Mouse (Mus musculus) MN1 (cell line): ENCODE data around the gene Gm49355.
"Not testable (repeated sequence)": the region's sequence is repeated elsewhere in the genome, so short reads cannot be mapped to it uniquely, and the experiment has no call there.

Experiments
- DNase-seq: peaks from one replicate; pipeline ENCODE4 v3.0.0-alpha.2; 2016; ENCODE audit warnings: low spot score

Gm49355 gene

GRCm38 (mm10) chr14:12283641-12284040, at the start of gene Gm49355:
TSS of gene Gm49355 (plus strand) at chr14:12283976.
- no peak for DNase-seq

GRCm38 (mm10) chr14:12243726-12244125, 40.0 kb upstream of the Gm49355 start:
- DNase-seq: no peak

- no peak for DNase-seq
These were observed 7.7 kb upstream of the Gm49355 start for GRCm38 (mm10) chr14:12276031-12276430.

- DNase-seq: peak; percentile 80
These were observed 551 bp downstream of the Gm49355 start, which contains the start of gene 3830406C13Rik for GRCm38 (mm10) chr14:12284141-12284912. TSS of gene 3830406C13Rik (plus strand) at chr14:12284173.

GRCm38 (mm10) chr14:12289747-12290146, 6.0 kb downstream of the Gm49355 start:
- DNase-seq: not testable (repeated sequence)

GRCm38 (mm10) chr14:12296391-12296790, 12.6 kb downstream of the Gm49355 start:
- DNase-seq: no peak

- no peak for DNase-seq
These were observed 15.4 kb downstream of the Gm49355 start for GRCm38 (mm10) chr14:12299171-12299570.

GRCm38 (mm10) chr14:12299654-12300053, 15.9 kb downstream of the Gm49355 start:
- DNase-seq: no peak

GRCm38 (mm10) chr14:12300275-12300674, 16.5 kb downstream of the Gm49355 start:
- no peak for DNase-seq

GRCm38 (mm10) chr14:12300677-12301076, 16.9 kb downstream of the Gm49355 start:
- DNase-seq: no peak

GRCm38 (mm10) chr14:12303106-12303505, 19.3 kb downstream of the Gm49355 start:
- DNase-seq: no peak

- DNase-seq: no peak
These were observed 49.8 kb downstream of the Gm49355 start for GRCm38 (mm10) chr14:12333622-12334021.

GRCm38 (mm10) chr14:12334925-12335324, 51.1 kb downstream of the Gm49355 start:
- DNase-seq: no peak

- no peak for DNase-seq
These were observed 53.7 kb downstream of the Gm49355 start for GRCm38 (mm10) chr14:12337421-12337997.

- no peak for DNase-seq
These were observed 54.4 kb downstream of the Gm49355 start for GRCm38 (mm10) chr14:12337998-12338809.

GRCm38 (mm10) chr14:12338811-12339565, 55.2 kb downstream of the Gm49355 start:
- no peak for DNase-seq

GRCm38 (mm10) chr14:12340238-12341074, 56.7 kb downstream of the Gm49355 start:
- DNase-seq: no peak

- DNase-seq: peak; percentile 57
These were observed 57.5 kb downstream of the Gm49355 start for GRCm38 (mm10) chr14:12341075-12341788.

- no peak for DNase-seq
These were observed 58.1 kb downstream of the Gm49355 start for GRCm38 (mm10) chr14:12341789-12342457.
